Mouse (Mus musculus) erythroblast, embryonic 14.5 days (primary cell): ENCODE data around the gene Vmn1r51. TPM values are rescaled to one million over a fixed set of nuclear protein-coding genes. Genes with fewer than 3 reads are reported as not detected.
"Not testable (repeated sequence)": the region's sequence is repeated elsewhere in the genome, so short reads cannot be mapped to it uniquely, and the experiment has no call there.

ENCODE experiments used
- H3K27me3 ChIP-seq: 2 replicates; pipeline ENCODE4 v1.6.1; 2012; ENCODE audit warnings: inconsistent platforms; ENCODE audit not compliant: control insufficient read depth
- H3K36me3 ChIP-seq: 2 replicates; pipeline ENCODE4 v1.6.1; 2012; ENCODE audit warnings: mild to moderate bottlenecking, inconsistent platforms; ENCODE audit not compliant: control insufficient read depth
- H3K4me1 ChIP-seq: 2 replicates; pipeline ENCODE4 v1.6.1; 2012; ENCODE audit warnings: inconsistent platforms; ENCODE audit not compliant: control insufficient read depth
- H3K4me3 ChIP-seq: replicated peaks from 2 replicates; pipeline ENCODE3; 2012; ENCODE audit warnings: moderate library complexity, mild to moderate bottlenecking, inconsistent platforms
- H3K9me3 ChIP-seq: 2 replicates; pipeline ENCODE4 v1.6.1; 2012; ENCODE audit warnings: low read length, inconsistent platforms, mixed read lengths; ENCODE audit not compliant: control insufficient read depth
- GATA1 ChIP-seq: IDR thresholded peaks from 2 replicates; pipeline ENCODE4 v1.6.1; 2012; ENCODE audit warnings: low read length, inconsistent platforms, mixed read lengths
- TAL1 ChIP-seq: IDR thresholded peaks from 3 replicates; pipeline ENCODE4 v1.6.1; 2012; ENCODE audit warnings: low read length, inconsistent platforms, mixed read lengths
- polyA plus RNA-seq: library from polyadenylated mRNA; stranded (reverse); fragments of >175 nt; gene quantifications from 2 replicates; pipeline ENCODE4 v1.2.3, GENCODE M21; 2012

Vmn1r51 gene
- not detected in 2 replicates for polyA plus RNA-seq

DNA sequence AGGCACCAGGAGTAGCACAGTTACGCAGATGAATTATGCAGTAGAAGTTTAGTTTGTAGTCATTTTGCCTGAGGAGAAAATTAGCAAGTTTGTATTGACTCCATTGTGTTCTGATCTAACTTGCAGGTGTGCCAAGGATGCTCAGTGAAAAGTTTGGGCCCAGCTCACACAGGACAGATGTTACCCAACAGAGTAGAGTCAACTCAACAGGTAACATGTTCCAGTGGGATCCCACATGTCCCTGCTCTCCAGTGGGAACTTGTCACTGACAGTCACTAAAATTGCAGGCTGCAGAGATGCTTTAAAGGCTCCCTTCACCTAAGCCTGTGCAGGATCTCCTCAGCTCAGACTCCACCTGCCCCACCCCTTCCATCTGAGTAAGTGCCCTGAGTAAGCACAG is at the start of gene Vmn1r51:
TSS of gene Vmn1r51 (plus strand) at position 301 of the 400 bp plus-strand sequence.
- H3K36me3 ChIP-seq, H3K27me3 ChIP-seq, H3K4me3 ChIP-seq, H3K4me1 ChIP-seq, H3K9me3 ChIP-seq: not testable (repeated sequence)

DNA sequence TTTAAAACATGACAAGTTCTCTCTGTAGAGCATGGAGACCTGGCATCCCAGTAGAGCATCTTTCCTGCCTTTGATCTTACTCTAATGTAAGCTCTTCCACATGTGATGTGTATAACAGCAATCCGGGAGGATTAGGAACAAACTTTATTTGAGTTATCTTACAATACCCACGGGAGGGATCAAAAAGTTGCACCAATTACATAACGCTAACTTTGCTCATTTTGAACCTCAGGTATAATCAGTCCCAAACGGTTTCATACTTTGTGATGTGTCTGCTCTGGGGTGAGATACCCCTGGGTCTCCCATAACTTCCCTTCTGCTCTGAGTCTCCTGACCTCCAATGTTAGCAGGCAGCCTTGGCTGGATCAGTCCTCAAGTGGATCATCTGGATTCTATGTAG is 44.0 kb upstream of the Vmn1r51 start, which contains the start of gene Vmn1r49:
TSS of gene Vmn1r49 (minus strand) at position 101 of the 400 bp plus-strand sequence.
- H3K4me3 ChIP-seq = no peak within 1 kb of the TSS
- no peaks in the 10 kb centered on the region for H3K4me1 ChIP-seq
- no peaks in the 10 kb centered on the region for H3K36me3 ChIP-seq
- H3K9me3 ChIP-seq = peaks cover 11% of the 10 kb centered on the region
- TF ChIP-seq TAL1 (no peak), GATA1 (no peak)
- H3K27me3 ChIP-seq = no peaks in the 10 kb centered on the region

DNA sequence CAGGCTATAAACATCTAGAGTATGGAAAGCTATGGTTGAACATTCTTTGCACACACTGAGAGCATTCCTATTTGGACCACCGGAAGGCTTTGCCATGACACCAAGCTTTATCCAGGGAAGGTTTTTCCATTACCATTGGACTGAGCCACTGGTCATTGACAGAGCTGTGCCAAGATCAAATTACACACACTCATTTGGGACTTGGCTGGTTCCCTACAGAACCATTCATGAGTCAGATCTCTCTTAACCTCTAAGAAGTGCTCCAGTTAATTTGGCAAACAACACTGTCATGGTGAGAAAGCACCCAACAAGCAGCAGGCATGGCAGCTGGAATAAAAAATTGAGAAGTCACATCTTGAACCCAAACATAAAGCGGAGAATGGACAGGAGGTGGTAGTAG is 21.8 kb upstream of the Vmn1r51 start:
- Histone ChIP-seq H3K4me3 (no peak overlapping the region), H3K36me3 (no peaks in the 10 kb centered on the region), H3K4me1 (no peaks in the 10 kb centered on the region), H3K9me3 (peaks cover 2% of the 10 kb centered on the region; the same call in 1 of the 2 replicates), H3K27me3 (no peaks in the 10 kb centered on the region)
- TF ChIP-seq TAL1 (no peak), GATA1 (no peak)

DNA sequence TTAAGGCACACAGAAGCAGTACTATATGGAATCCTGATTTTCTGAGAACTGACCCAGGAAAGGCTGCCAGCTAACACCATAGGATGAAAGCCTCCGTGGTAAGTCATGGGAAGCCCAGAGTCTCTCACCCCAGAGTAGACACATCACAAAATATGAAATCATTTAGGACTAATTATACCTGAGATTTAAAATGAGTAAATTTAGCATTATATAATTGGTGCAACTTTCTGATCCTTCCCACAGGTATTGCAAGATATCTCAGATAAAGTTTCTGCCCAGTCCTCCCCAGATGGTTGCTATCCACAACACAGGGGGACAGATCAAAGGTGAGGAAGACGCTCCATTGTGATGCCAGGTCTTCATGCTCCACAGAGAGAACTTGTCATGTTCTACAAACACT is 21.3 kb upstream of the Vmn1r51 start, which contains the start of gene Vmn1r50:
TSS of gene Vmn1r50 (plus strand) at position 301 of the 400 bp plus-strand sequence.
- Histone ChIP-seq H3K9me3 (no peaks in the 10 kb centered on the region; the same call in 1 of the 2 replicates), H3K4me1 (no peaks in the 10 kb centered on the region), H3K36me3 (no peaks in the 10 kb centered on the region), H3K27me3 (no peaks in the 10 kb centered on the region), H3K4me3 (no peak within 1 kb of the TSS)
- TF ChIP-seq GATA1 (no peak), TAL1 (no peak)

GRCm38 (mm10) chr6:90160139-90160538 is 37.7 kb downstream of the Vmn1r51 start:
- H3K4me1 ChIP-seq = no peaks in the 10 kb centered on the region
- H3K36me3 ChIP-seq = no peaks in the 10 kb centered on the region
- peaks cover 8% of the 10 kb centered on the region; the same call in 1 of the 2 replicates for H3K9me3 ChIP-seq
- TF ChIP-seq TAL1 = no peak
- H3K4me3 ChIP-seq = no peak overlapping the region
- H3K27me3 ChIP-seq = no peaks in the 10 kb centered on the region

DNA sequence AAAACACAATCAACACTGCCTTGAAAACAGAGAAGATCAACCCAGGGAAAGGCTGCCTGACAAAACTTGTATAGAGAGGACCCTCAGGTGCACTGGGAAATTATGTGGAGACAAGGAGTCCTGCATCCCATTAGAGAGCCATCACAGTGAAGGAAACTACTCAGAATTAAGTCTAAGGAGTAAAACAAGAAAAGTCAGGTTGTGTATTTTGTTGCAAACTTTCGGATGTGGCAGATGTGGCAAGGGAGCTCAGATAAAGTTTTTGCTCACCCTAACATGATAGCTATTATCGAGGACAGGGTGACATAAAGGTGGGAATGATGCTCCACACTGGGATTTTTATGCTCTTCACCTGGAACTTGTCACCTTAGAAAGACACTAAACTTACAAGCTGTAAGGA is 52.1 kb downstream of the Vmn1r51 start, which contains the start of gene Vmn1r52:
TSS of gene Vmn1r52 (plus strand) at position 301 of the 400 bp plus-strand sequence.
- TF ChIP-seq TAL1 = no peak
- no peak for TF ChIP-seq GATA1
- Histone ChIP-seq H3K4me3 (no peak within 1 kb of the TSS), H3K9me3 (no peaks in the 10 kb centered on the region), H3K27me3 (no peaks in the 10 kb centered on the region), H3K4me1 (no peaks in the 10 kb centered on the region), H3K36me3 (no peaks in the 10 kb centered on the region)

Other genes with a start within 250 kb of the Vmn1r51 start
- gene Vmn1r42, start 246.2 kb upstream of the Vmn1r51 start, polyA plus RNA-seq = not detected in 2 replicates
- gene Vmn1r43, start 246.2 kb upstream of the Vmn1r51 start, polyA plus RNA-seq = under 0.01 TPM in 1 of 2 replicates, not detected in the other
- gene Vmn1r44, start 238.9 kb upstream of the Vmn1r51 start, polyA plus RNA-seq = not detected in 2 replicates
- gene Vmn1r45, start 182.0 kb upstream of the Vmn1r51 start, polyA plus RNA-seq = not detected in 2 replicates
- under 0.01 TPM in 1 of 2 replicates, not detected in the other for gene Vmn1r46, start 153.3 kb upstream of the Vmn1r51 start, polyA plus RNA-seq
- 0.01 TPM in 1 of 2 replicates, not detected in the other for gene Vmn1r47, start 106.4 kb upstream of the Vmn1r51 start, polyA plus RNA-seq
- not detected in 2 replicates for gene Vmn1r48, start 85.8 kb upstream of the Vmn1r51 start, polyA plus RNA-seq
- 0.01 TPM in 1 of 2 replicates, not detected in the other for gene Vmn1r49, start 44.1 kb upstream of the Vmn1r51 start, polyA plus RNA-seq
- gene Vmn1r50, start 21.2 kb upstream of the Vmn1r51 start, polyA plus RNA-seq = not detected in 2 replicates
- gene Vmn1r52, start 52.2 kb downstream of the Vmn1r51 start, polyA plus RNA-seq = not detected in 2 replicates
- not detected in 2 replicates for gene V1ra8, start 80.2 kb downstream of the Vmn1r51 start, polyA plus RNA-seq
- gene Vmn1r53, start 101.8 kb downstream of the Vmn1r51 start, polyA plus RNA-seq = not detected in 2 replicates
- gene Vmn1r54, start 123.7 kb downstream of the Vmn1r51 start, polyA plus RNA-seq = not detected in 2 replicates
- gene BC048671, start 178.6 kb downstream of the Vmn1r51 start, polyA plus RNA-seq = not detected in 2 replicates
- 0.02 TPM in 1 of 2 replicates, not detected in the other for gene Chst13, start 202.6 kb downstream of the Vmn1r51 start, polyA plus RNA-seq
- 0.02 TPM in 1 of 2 replicates, not detected in the other for gene Uroc1, start 210.7 kb downstream of the Vmn1r51 start, polyA plus RNA-seq
- gene Zxdc, start 246.9 kb downstream of the Vmn1r51 start, polyA plus RNA-seq = 0.72 and 0.81 TPM in 2 replicates